In genomic region chr5:65538829-65539228, GRCm38 (mm10) we compare ENCODE assay signal across 9 mouse cellular contexts. TPM values are rescaled to one million over a fixed set of nuclear protein-coding genes. Genes with fewer than 3 reads are reported as not detected.
DNase-seq lines count a peak whose midpoint lies in the region; ATAC-seq and TF ChIP-seq lines count a peak whose summit lies in the region.
"Had no signal": no experiment of that assay in that cellular context is flagged by ENCODE, and none has a peak within 500 bp of the region (broad histone marks: within the 10 kb centered on the region; RNA-seq: fewer than 3 reads in every experiment).

No protein-coding gene starts in this region.

- ATAC-seq in hindbrain, embryonic 14.5 days (ENCODE audit: low FRiP score) = no peak
- no peak for ATAC-seq in midbrain, embryonic 13.5 days

- no peak for TF ChIP-seq CTCF in kidney, adult 2 months (conservative IDR thresholded peaks at IDR 0.05; ENCODE audit: insufficient read depth, insufficient read length, low read depth, low read length)

- 17% methylated on average over 4 of the region's 4 CpGs for WGBS in kidney, adult 2 months
- WGBS in hindbrain, embryonic 14.5 days = 18% methylated on average over 4 of the region's 4 CpGs
- 20% methylated on average over 4 of the region's 4 CpGs for WGBS in midbrain, embryonic 13.5 days

- peak overlapping the region; percentile 21; the same call in 1 of the 2 replicates for H3K9ac ChIP-seq in hindbrain, embryonic 14.5 days
- no peak overlapping the region for H3K9ac ChIP-seq in midbrain, embryonic 13.5 days (replicated peaks)

- no peak overlapping the region for H3K27ac ChIP-seq in kidney, adult 2 months (ENCODE audit: insufficient read depth, low read depth, low read length)
- no peak overlapping the region for H3K27ac ChIP-seq in hindbrain, embryonic 14.5 days
- H3K27ac ChIP-seq in midbrain, embryonic 13.5 days = no peak overlapping the region

- H3K27me3 ChIP-seq in kidney, adult 2 months (replicated peaks; ENCODE audit: control insufficient read depth, insufficient read depth, low read length) = no peaks in the 10 kb centered on the region
- no peaks in the 10 kb centered on the region for H3K27me3 ChIP-seq in hindbrain, embryonic 14.5 days (ENCODE audit: control insufficient read depth, insufficient read depth, low read length)
- H3K27me3 ChIP-seq in midbrain, embryonic 13.5 days = no peaks in the 10 kb centered on the region

- no peaks in the 10 kb centered on the region for H3K9me3 ChIP-seq in hindbrain, embryonic 14.5 days (ENCODE audit: control insufficient read depth, low read length)
- no peaks in the 10 kb centered on the region for H3K9me3 ChIP-seq in midbrain, embryonic 13.5 days

- H3K4me1 ChIP-seq in kidney, adult 2 months (ENCODE audit: control insufficient read depth, insufficient read depth, low read length) = no peaks in the 10 kb centered on the region; the same call in 1 of the 2 replicates
- peaks cover 17% of the 10 kb centered on the region for H3K4me1 ChIP-seq in hindbrain, embryonic 14.5 days (replicated peaks; ENCODE audit: control insufficient read depth, insufficient read depth, low read length)
- peaks cover 24% of the 10 kb centered on the region for H3K4me1 ChIP-seq in midbrain, embryonic 13.5 days (replicated peaks)

- peak; percentile 28 for DNase-seq in kidney, adult 2 months
- no peak for DNase-seq in kidney, postnatal 36 days
- peak; percentile 55 for DNase-seq in adipocyte (ENCODE audit: low spot score)
- DNase-seq in hindbrain, embryonic 14.5 days (ENCODE audit: low spot score) = no peak
- DNase-seq in testis, postnatal 10 days (ENCODE audit: low spot score) = no peak
- no peak for DNase-seq in left cerebral cortex, adult 18-20 months (ENCODE audit: low spot score in 2 of 2)
- no peak for DNase-seq in frontal cortex, adult 2 months (ENCODE audit: extremely low spot score in 1 of 2, low spot score in 1 of 2)

- no peak for TF ChIP-seq POLR2A in kidney, adult 2 months (IDR thresholded peaks at IDR 0.05; ENCODE audit: low read depth, low read length)

- H3K4me3 ChIP-seq in kidney, adult 2 months (ENCODE audit: insufficient read depth, low read depth, low read length) = no peak overlapping the region
- peak overlapping the region; percentile 14 for H3K4me3 ChIP-seq in hindbrain, embryonic 14.5 days (replicated peaks; ENCODE audit: low read length)
- peak overlapping the region; percentile 29 for H3K4me3 ChIP-seq in midbrain, embryonic 13.5 days (replicated peaks)

- no peaks in the 10 kb centered on the region; the same call in 1 of the 2 replicates for H3K36me3 ChIP-seq in kidney, adult 2 months (ENCODE audit: control insufficient read depth, insufficient read depth, low read length)
- no peaks in the 10 kb centered on the region for H3K36me3 ChIP-seq in hindbrain, embryonic 14.5 days (replicated peaks; ENCODE audit: control insufficient read depth, insufficient read depth)
- H3K36me3 ChIP-seq in midbrain, embryonic 13.5 days = no peaks in the 10 kb centered on the region

- peak overlapping the region; percentile 54 for H3K4me2 ChIP-seq in hindbrain, embryonic 14.5 days (replicated peaks)
- peak overlapping the region; percentile 53 for H3K4me2 ChIP-seq in midbrain, embryonic 13.5 days (replicated peaks)

RNA-seq across cellular contexts. Expression of gene Ube2k, which starts 1.8 kb away (rescaled TPM):
- 23.1 and 35.1 TPM in 2 replicates for polyA plus RNA-seq in kidney, adult 2 months (2012; rRNA removed)
- 153 and 159 TPM in 2 replicates for polyA plus RNA-seq in hindbrain, embryonic 14.5 days (2014; fragmentation: Nextera tagmentation; extraction: Ambion mirVana)
- 197 and 204 TPM in 2 replicates for polyA plus RNA-seq in midbrain, embryonic 13.5 days (2015; fragmentation: Nextera tagmentation; extraction: Ambion mirVana)
- total RNA-seq in left cerebral cortex, adult 18-20 months (2021) = 100 to 1,000 TPM; 117 to 123 TPM
- polyA plus RNA-seq in frontal cortex, adult 2 months (2012; rRNA removed) = 113 and 114 TPM in 2 replicates

RNA-seq across cellular contexts. Expression of gene Smim14, which starts 1.8 kb away (rescaled TPM):
- 111 and 114 TPM in 2 replicates for polyA plus RNA-seq in kidney, adult 2 months (2012; rRNA removed)
- polyA plus RNA-seq in hindbrain, embryonic 14.5 days (2014; fragmentation: Nextera tagmentation; extraction: Ambion mirVana) = 201 and 237 TPM in 2 replicates
- polyA plus RNA-seq in midbrain, embryonic 13.5 days (2015; fragmentation: Nextera tagmentation; extraction: Ambion mirVana) = 164 and 167 TPM in 2 replicates
- 100 to 1,000 TPM; 158 to 178 TPM for total RNA-seq in left cerebral cortex, adult 18-20 months (2021)
- 148 and 181 TPM in 2 replicates for polyA plus RNA-seq in frontal cortex, adult 2 months (2012; rRNA removed)

RNA-seq across cellular contexts. Expression of gene Gm43552, which starts 46.2 kb away (rescaled TPM):
- not detected in 2 replicates for polyA plus RNA-seq in kidney, adult 2 months (2012; rRNA removed)
- polyA plus RNA-seq in hindbrain, embryonic 14.5 days (2014; fragmentation: Nextera tagmentation; extraction: Ambion mirVana) = not detected in 2 replicates
- polyA plus RNA-seq in midbrain, embryonic 13.5 days (2015; fragmentation: Nextera tagmentation; extraction: Ambion mirVana) = not detected in 2 replicates
- total RNA-seq in left cerebral cortex, adult 18-20 months (2021) = 1 to 10 TPM; 2.0 to 3.0 TPM
- not detected in 2 replicates for polyA plus RNA-seq in frontal cortex, adult 2 months (2012; rRNA removed)
- total RNA-seq: neutrophil, adult 5-6 weeks had no signal

Comparison
In these comparisons a context has a peak if more than half of its experiments do, and no peak if none do; other contexts are left out.
1. DNase-seq: peak in kidney, adult 2 months (single experiment) and adipocyte (single experiment); none in kidney, postnatal 36 days (0 of 2), hindbrain, embryonic 14.5 days (single experiment), testis, postnatal 10 days (single experiment), left cerebral cortex, adult 18-20 months (0 of 2) and frontal cortex, adult 2 months (0 of 2).